Mouse (Mus musculus): ENCODE measurements around the gene Trp53bp2. TPM values are rescaled to one million over a fixed set of nuclear protein-coding genes. Genes with fewer than 3 reads are reported as not detected.

Trp53bp2 gene
- polyA plus RNA-seq, 1 experiment, result 23.7 TPM

- H3K9me3 ChIP-seq (replicated peaks; ENCODE audit: control insufficient read depth, insufficient read depth, low read length, poor library complexity, severe bottlenecking), result no peaks in the 10 kb centered on the region
- H3K36me3 ChIP-seq (ENCODE audit: control insufficient read depth, insufficient read depth, low read length, poor library complexity, severe bottlenecking), result peaks cover 8% of the 10 kb centered on the region; the same call in 1 of the 2 replicates
- no peaks in the 10 kb centered on the region for H3K27me3 ChIP-seq (ENCODE audit: control insufficient read depth, insufficient read depth, low read length, poor library complexity, severe bottlenecking)
- H3K4me3 ChIP-seq (ENCODE audit: low read depth, low read length), result no peak overlapping the region
- no peak overlapping the region for H3K27ac ChIP-seq (ENCODE audit: insufficient read depth, low read length)
- no peak overlapping the region for H3K9ac ChIP-seq (ENCODE audit: low read depth, poor library complexity, severe bottlenecking)
- no peaks in the 10 kb centered on the region for H3K4me1 ChIP-seq (ENCODE audit: control insufficient read depth, insufficient read depth, low read length)
- TF ChIP-seq POLR2A (IDR thresholded peaks at IDR 0.05; ENCODE audit: insufficient read depth, low read length) (no peak), EP300 (IDR thresholded peaks at IDR 0.05; ENCODE audit: insufficient read depth, low read depth, low read length) (no peak), CTCF (IDR thresholded peaks at IDR 0.05; ENCODE audit: low read depth, low read length) (no peak)
Measured at GRCm38 (mm10) chr1:182459436-182459835, 50.5 kb downstream of the Trp53bp2 start.

- Histone ChIP-seq H3K27ac (ENCODE audit: insufficient read depth, low read length) (no peak overlapping the region), H3K4me1 (ENCODE audit: control insufficient read depth, insufficient read depth, low read length) (no peaks in the 10 kb centered on the region), H3K9me3 (replicated peaks; ENCODE audit: control insufficient read depth, insufficient read depth, low read length, poor library complexity, severe bottlenecking) (no peaks in the 10 kb centered on the region), H3K36me3 (ENCODE audit: control insufficient read depth, insufficient read depth, low read length, poor library complexity, severe bottlenecking) (peaks cover 5% of the 10 kb centered on the region; the same call in 1 of the 2 replicates), H3K4me3 (ENCODE audit: low read depth, low read length) (no peak overlapping the region), H3K27me3 (ENCODE audit: control insufficient read depth, insufficient read depth, low read length, poor library complexity, severe bottlenecking) (no peaks in the 10 kb centered on the region), H3K9ac (ENCODE audit: low read depth, poor library complexity, severe bottlenecking) (no peak overlapping the region)
- TF ChIP-seq EP300 (IDR thresholded peaks at IDR 0.05; ENCODE audit: insufficient read depth, low read depth, low read length), result no peak
- TF ChIP-seq POLR2A (IDR thresholded peaks at IDR 0.05; ENCODE audit: insufficient read depth, low read length), result no peak
- TF ChIP-seq CTCF (IDR thresholded peaks at IDR 0.05; ENCODE audit: low read depth, low read length), result no peak
Measured at GRCm38 (mm10) chr1:182460291-182461244, 51.6 kb downstream of the Trp53bp2 start.

GRCm38 (mm10) chr1:182461261-182461660, 52.3 kb downstream of the Trp53bp2 start:
- Histone ChIP-seq H3K36me3 (ENCODE audit: control insufficient read depth, insufficient read depth, low read length, poor library complexity, severe bottlenecking) (peaks cover 3% of the 10 kb centered on the region; the same call in 1 of the 2 replicates), H3K4me1 (ENCODE audit: control insufficient read depth, insufficient read depth, low read length) (no peaks in the 10 kb centered on the region), H3K27ac (ENCODE audit: insufficient read depth, low read length) (no peak overlapping the region), H3K9ac (ENCODE audit: low read depth, poor library complexity, severe bottlenecking) (no peak overlapping the region), H3K4me3 (ENCODE audit: low read depth, low read length) (no peak overlapping the region), H3K27me3 (ENCODE audit: control insufficient read depth, insufficient read depth, low read length, poor library complexity, severe bottlenecking) (no peaks in the 10 kb centered on the region), H3K9me3 (replicated peaks; ENCODE audit: control insufficient read depth, insufficient read depth, low read length, poor library complexity, severe bottlenecking) (no peaks in the 10 kb centered on the region)
- TF ChIP-seq CTCF (IDR thresholded peaks at IDR 0.05; ENCODE audit: low read depth, low read length), result no peak
- no peak for TF ChIP-seq POLR2A (IDR thresholded peaks at IDR 0.05; ENCODE audit: insufficient read depth, low read length)

- H3K9ac ChIP-seq (ENCODE audit: low read depth, poor library complexity, severe bottlenecking), result no peak overlapping the region
- no peaks in the 10 kb centered on the region for H3K9me3 ChIP-seq (replicated peaks; ENCODE audit: control insufficient read depth, insufficient read depth, low read length, poor library complexity, severe bottlenecking)
- H3K4me3 ChIP-seq (ENCODE audit: low read depth, low read length), result no peak overlapping the region
- H3K27me3 ChIP-seq (ENCODE audit: control insufficient read depth, insufficient read depth, low read length, poor library complexity, severe bottlenecking), result no peaks in the 10 kb centered on the region
- no peaks in the 10 kb centered on the region for H3K4me1 ChIP-seq (ENCODE audit: control insufficient read depth, insufficient read depth, low read length)
- TF ChIP-seq CTCF (IDR thresholded peaks at IDR 0.05; ENCODE audit: low read depth, low read length) (no peak), POLR2A (IDR thresholded peaks at IDR 0.05; ENCODE audit: insufficient read depth, low read length) (no peak), EP300 (IDR thresholded peaks at IDR 0.05; ENCODE audit: insufficient read depth, low read depth, low read length) (no peak)
- H3K36me3 ChIP-seq (ENCODE audit: control insufficient read depth, insufficient read depth, low read length, poor library complexity, severe bottlenecking), result peaks cover 3% of the 10 kb centered on the region; the same call in 1 of the 2 replicates
- no peak overlapping the region for H3K27ac ChIP-seq (ENCODE audit: insufficient read depth, low read length)
Measured at GRCm38 (mm10) chr1:182461813-182462212, 52.8 kb downstream of the Trp53bp2 start.

- no peak overlapping the region for H3K9ac ChIP-seq (ENCODE audit: low read depth, poor library complexity, severe bottlenecking)
- H3K9me3 ChIP-seq (replicated peaks; ENCODE audit: control insufficient read depth, insufficient read depth, low read length, poor library complexity, severe bottlenecking), result no peaks in the 10 kb centered on the region
- H3K4me3 ChIP-seq (ENCODE audit: low read depth, low read length), result no peak overlapping the region
- H3K27me3 ChIP-seq (ENCODE audit: control insufficient read depth, insufficient read depth, low read length, poor library complexity, severe bottlenecking), result no peaks in the 10 kb centered on the region
- peaks cover 4% of the 10 kb centered on the region for H3K36me3 ChIP-seq (ENCODE audit: control insufficient read depth, insufficient read depth, low read length, poor library complexity, severe bottlenecking)
- H3K27ac ChIP-seq (ENCODE audit: insufficient read depth, low read length), result no peak overlapping the region
- TF ChIP-seq POLR2A (IDR thresholded peaks at IDR 0.05; ENCODE audit: insufficient read depth, low read length), result no peak
- TF ChIP-seq CTCF (IDR thresholded peaks at IDR 0.05; ENCODE audit: low read depth, low read length), result no peak
- no peak for TF ChIP-seq EP300 (IDR thresholded peaks at IDR 0.05; ENCODE audit: insufficient read depth, low read depth, low read length)
- H3K4me1 ChIP-seq (ENCODE audit: control insufficient read depth, insufficient read depth, low read length), result no peaks in the 10 kb centered on the region
Measured at GRCm38 (mm10) chr1:182465309-182465708, 56.3 kb downstream of the Trp53bp2 start.

- peaks cover 4% of the 10 kb centered on the region for H3K36me3 ChIP-seq (ENCODE audit: control insufficient read depth, insufficient read depth, low read length, poor library complexity, severe bottlenecking)
- H3K4me3 ChIP-seq (ENCODE audit: low read depth, low read length), result no peak overlapping the region
- H3K9ac ChIP-seq (ENCODE audit: low read depth, poor library complexity, severe bottlenecking), result no peak overlapping the region
- H3K27ac ChIP-seq (ENCODE audit: insufficient read depth, low read length), result no peak overlapping the region
- H3K27me3 ChIP-seq (ENCODE audit: control insufficient read depth, insufficient read depth, low read length, poor library complexity, severe bottlenecking), result no peaks in the 10 kb centered on the region
- no peaks in the 10 kb centered on the region for H3K9me3 ChIP-seq (replicated peaks; ENCODE audit: control insufficient read depth, insufficient read depth, low read length, poor library complexity, severe bottlenecking)
- no peak for TF ChIP-seq CTCF (IDR thresholded peaks at IDR 0.05; ENCODE audit: low read depth, low read length)
- TF ChIP-seq EP300 (IDR thresholded peaks at IDR 0.05; ENCODE audit: insufficient read depth, low read depth, low read length), result no peak
- TF ChIP-seq POLR2A (IDR thresholded peaks at IDR 0.05; ENCODE audit: insufficient read depth, low read length), result no peak
- H3K4me1 ChIP-seq (ENCODE audit: control insufficient read depth, insufficient read depth, low read length), result no peaks in the 10 kb centered on the region
Measured at GRCm38 (mm10) chr1:182465978-182466377, 57.0 kb downstream of the Trp53bp2 start.
